ENCODE assay signal across 9 mouse cellular contexts in genomic region chr2:29624739-29625138, GRCm38 (mm10). TPM values are rescaled to one million over a fixed set of nuclear protein-coding genes. Genes with fewer than 3 reads are reported as not detected.
DNase-seq lines count a peak whose midpoint lies in the region; ATAC-seq and TF ChIP-seq lines count a peak whose summit lies in the region.
"Had no signal": no experiment of that assay in that cellular context is flagged by ENCODE, and none has a peak within 500 bp of the region (broad histone marks: within the 10 kb centered on the region; RNA-seq: fewer than 3 reads in every experiment).

No protein-coding gene starts in this region.

- H3K9me3 ChIP-seq in heart, embryonic 16.5 days (replicated peaks; ENCODE audit: control insufficient read depth, low read length), result no peaks in the 10 kb centered on the region
- H3K9me3 ChIP-seq: midbrain, embryonic 12.5 days had no signal

- peak overlapping the region; percentile 10; the same call in 1 of the 2 replicates for H3K4me3 ChIP-seq in bone marrow macrophage, adult 2 months (ENCODE audit: insufficient read depth, low read length)
- no peak overlapping the region for H3K4me3 ChIP-seq in heart, embryonic 16.5 days (ENCODE audit: low read length)
- H3K4me3 ChIP-seq: midbrain, embryonic 12.5 days had no signal

- peak overlapping the region; percentile 94 for H3K27ac ChIP-seq in bone marrow macrophage, adult 2 months (ENCODE audit: insufficient read depth, low read depth, low read length)
- peak overlapping the region; percentile 33; the same call in 1 of the 2 replicates for H3K27ac ChIP-seq in heart, embryonic 16.5 days (ENCODE audit: low read length)
- H3K27ac ChIP-seq: midbrain, embryonic 12.5 days had no signal

- no peaks in the 10 kb centered on the region for H3K27me3 ChIP-seq in heart, embryonic 16.5 days (ENCODE audit: control insufficient read depth, insufficient read depth, low read length)
- H3K27me3 ChIP-seq: midbrain, embryonic 12.5 days had no signal

- no peak for TF ChIP-seq CTCF in bone marrow macrophage, adult 2 months (IDR thresholded peaks at IDR 0.05; ENCODE audit: low read depth, low read length)

- 26% methylated on average over 5 of the region's 5 CpGs for WGBS in heart, embryonic 16.5 days

- no peaks in the 10 kb centered on the region for H3K36me3 ChIP-seq in heart, embryonic 16.5 days (ENCODE audit: control insufficient read depth, insufficient read depth)

- H3K4me2 ChIP-seq in heart, embryonic 16.5 days (ENCODE audit: low read depth, low read length), result no peak overlapping the region
- H3K4me2 ChIP-seq: midbrain, embryonic 12.5 days had no signal

- no peak overlapping the region for H3K9ac ChIP-seq in heart, embryonic 16.5 days (ENCODE audit: low read length)
- H3K9ac ChIP-seq: midbrain, embryonic 12.5 days had no signal

- ATAC-seq in heart, embryonic 16.5 days (replicated peaks; ENCODE audit: extremely low read depth, insufficient read depth, low FRiP score), result peak; percentile 39

- peaks cover 71% of the 10 kb centered on the region for H3K4me1 ChIP-seq in bone marrow macrophage, adult 2 months (ENCODE audit: control insufficient read depth, insufficient read depth, low read length)
- peaks cover 69% of the 10 kb centered on the region for H3K4me1 ChIP-seq in heart, embryonic 16.5 days (ENCODE audit: control insufficient read depth, insufficient read depth, low read length)

- peak; percentile 77 to 92 for DNase-seq in adrenal gland, adult (ENCODE audit: inconsistent age in 2 of 2, low spot score in 1 of 2)
- no peak for DNase-seq in adrenal gland, postnatal 4 days (ENCODE audit: low spot score in 2 of 2)
- peak; percentile 54 to 69 for DNase-seq in monocyte, adult 2 months (ENCODE audit: low read depth in 1 of 2, low spot score in 2 of 2)
- DNase-seq in cerebellum, postnatal 4 days (ENCODE audit: low spot score in 2 of 2), result no peak
- no peak for DNase-seq in layer of hippocampus, adult 11-12 months (ENCODE audit: low spot score)
- DNase-seq in cerebellum, adult 18-20 months, result no peak

- TF ChIP-seq POLR2A in bone marrow macrophage, adult 2 months (IDR thresholded peaks at IDR 0.05; ENCODE audit: borderline replicate concordance, low read depth, low read length), result no peak

RNA-seq across cellular contexts. Expression of gene Rapgef1, which starts 5.2 kb away (rescaled TPM):
- 10 to 100 TPM; 64.6 to 65.1 TPM for total RNA-seq in adrenal gland, postnatal 4 days (2021)
- polyA plus RNA-seq in bone marrow macrophage, adult 2 months (2012; ENCODE audit: insufficient read depth, insufficient read length, missing spikeins), result 20.5 and 23.6 TPM in 2 replicates
- polyA plus RNA-seq in heart, embryonic 16.5 days (2015; fragmentation: Nextera tagmentation; extraction: Ambion mirVana), result 11.3 and 12.9 TPM in 2 replicates

Comparison
In these comparisons a context has a peak if more than half of its experiments do, and no peak if none do; other contexts are left out.
1. DNase-seq: peak in adrenal gland, adult (2 of 2) and monocyte, adult 2 months (2 of 2); none in adrenal gland, postnatal 4 days (0 of 2), cerebellum, postnatal 4 days (0 of 2), layer of hippocampus, adult 11-12 months (single experiment) and cerebellum, adult 18-20 months (0 of 2).